Mouse (Mus musculus) thymus, adult 2 months (tissue): ENCODE measurements around the gene Atp1b1. TPM values are rescaled to one million over a fixed set of nuclear protein-coding genes. Genes with fewer than 3 reads are reported as not detected.

Experiments
- DNase-seq: peaks from one replicate; pipeline ENCODE4 v3.0.0; 2021
- H3K27ac ChIP-seq: fragments of 200-500 bp; 2 replicates; pipeline ENCODE4 v1.5.1; 2012; ENCODE audit warnings: low read length, control low read depth; ENCODE audit not compliant: control insufficient read depth, insufficient read depth
- H3K27me3 ChIP-seq: fragments of 200-500 bp; 2 replicates; pipeline ENCODE4 v1.6.1; 2012; ENCODE audit warnings: mild to moderate bottlenecking, low read length, moderate library complexity, mixed read lengths; ENCODE audit not compliant: control insufficient read depth, insufficient read depth
- H3K36me3 ChIP-seq: fragments of 200-500 bp; 2 replicates; pipeline ENCODE4 v1.6.1; 2012; ENCODE audit warnings: mild to moderate bottlenecking, low read length, moderate library complexity; ENCODE audit not compliant: control insufficient read depth, insufficient read depth
- H3K4me1 ChIP-seq: fragments of 200-500 bp; replicated peaks from 2 replicates; pipeline ENCODE4 v1.6.1; 2012; ENCODE audit warnings: low read length; ENCODE audit not compliant: control insufficient read depth, insufficient read depth
- H3K4me3 ChIP-seq: fragments of 200-500 bp; 2 replicates; pipeline ENCODE4 v1.5.1; 2012; ENCODE audit warnings: mild to moderate bottlenecking, low read length, control low read depth, moderate library complexity; ENCODE audit not compliant: control insufficient read depth, insufficient read depth
- CTCF ChIP-seq: fragments of 200-500 bp; IDR thresholded peaks from 2 replicates; pipeline ENCODE4 v1.5.1; 2012; ENCODE audit warnings: mild to moderate bottlenecking, control low read depth, low read length, moderate library complexity, borderline replicate concordance; ENCODE audit not compliant: control insufficient read depth, poor library complexity, insufficient read depth; ENCODE audit errors: extremely low read depth
- POLR2A ChIP-seq: fragments of 200-500 bp; IDR thresholded peaks from 2 replicates; pipeline ENCODE4 v1.6.1; 2012; ENCODE audit warnings: mild to moderate bottlenecking, low read length, control low read depth, moderate library complexity; ENCODE audit not compliant: control insufficient read depth, poor library complexity, insufficient read depth; ENCODE audit errors: extremely low read depth
- WGBS: fragments of 180-500 bp; shearing (Covaris S2); methylation state at CpG from one replicate; pipeline ENCODE4 v1.1.7; 2018; 5-methylcytosine and 5-hydroxymethylcytosine counted together
- polyA plus RNA-seq: library from polyadenylated mRNA; depleted of rRNA; stranded (reverse); fragments of >200 nt; gene quantifications from 2 replicates; pipeline ENCODE4 v1.2.3, GENCODE M21; 2012

The Atp1b1 gene
- polyA plus RNA-seq, 1 experiment, result 56.5 TPM

- TF ChIP-seq POLR2A (no peak), CTCF (no peak)
- Histone ChIP-seq H3K27me3 (no peaks in the 10 kb centered on the region), H3K27ac (no peak overlapping the region), H3K36me3 (no peaks in the 10 kb centered on the region), H3K4me3 (no peak overlapping the region), H3K4me1 (peaks cover 7% of the 10 kb centered on the region)
- WGBS, result 97% methylated on average over 2 of the region's 2 CpGs
- DNase-seq, result no peak
Measured at GRCm38 (mm10) chr1:164408655-164409054, 49.5 kb downstream of the Atp1b1 start.

GRCm38 (mm10) chr1:164406506-164406905 is 51.6 kb downstream of the Atp1b1 start:
- DNase-seq, result no peak
- Histone ChIP-seq H3K27me3 (no peaks in the 10 kb centered on the region), H3K4me3 (no peak overlapping the region), H3K4me1 (no peaks in the 10 kb centered on the region), H3K36me3 (no peaks in the 10 kb centered on the region), H3K27ac (no peak overlapping the region)
- no peak for TF ChIP-seq CTCF
- TF ChIP-seq POLR2A, result no peak
- WGBS, result 90% methylated on average over 5 of the region's 5 CpGs

- TF ChIP-seq CTCF (no peak), POLR2A (no peak)
- no peak overlapping the region for H3K4me3 ChIP-seq
- no peak overlapping the region for H3K27ac ChIP-seq
- H3K4me1 ChIP-seq, result no peaks in the 10 kb centered on the region
- H3K36me3 ChIP-seq, result no peaks in the 10 kb centered on the region
- 26% methylated on average over 5 of the region's 5 CpGs for WGBS
- DNase-seq, result no peak
- no peaks in the 10 kb centered on the region for H3K27me3 ChIP-seq
Measured at GRCm38 (mm10) chr1:164405385-164405802, 52.8 kb downstream of the Atp1b1 start.

DNA sequence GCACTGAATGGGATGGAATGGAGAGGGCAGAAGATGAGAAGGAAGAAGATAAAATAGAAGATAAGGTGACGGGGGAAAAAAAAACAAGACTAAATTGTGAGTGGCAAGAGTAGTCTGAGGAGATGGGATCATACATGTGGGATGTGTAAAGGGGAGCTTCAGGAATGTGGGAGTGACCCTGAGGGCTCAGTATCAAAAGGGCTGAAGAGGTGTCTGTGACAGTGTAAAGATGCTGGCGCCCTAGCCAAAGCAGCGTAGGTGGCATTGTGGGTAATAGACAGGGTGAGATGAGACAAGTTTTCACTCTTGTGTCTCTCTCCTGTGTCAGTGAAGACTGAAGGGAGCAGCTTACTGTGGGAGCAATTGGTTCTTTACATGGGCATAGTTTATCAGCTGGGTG is 58.6 kb downstream of the Atp1b1 start:
- no peaks in the 10 kb centered on the region for H3K4me1 ChIP-seq
- TF ChIP-seq CTCF (no peak), POLR2A (no peak)
- H3K27ac ChIP-seq, result no peak overlapping the region
- H3K27me3 ChIP-seq, result no peaks in the 10 kb centered on the region
- 97% methylated on average over 3 of the region's 3 CpGs for WGBS
- H3K4me3 ChIP-seq, result no peak overlapping the region
- no peaks in the 10 kb centered on the region for H3K36me3 ChIP-seq
- DNase-seq, result no peak

DNA sequence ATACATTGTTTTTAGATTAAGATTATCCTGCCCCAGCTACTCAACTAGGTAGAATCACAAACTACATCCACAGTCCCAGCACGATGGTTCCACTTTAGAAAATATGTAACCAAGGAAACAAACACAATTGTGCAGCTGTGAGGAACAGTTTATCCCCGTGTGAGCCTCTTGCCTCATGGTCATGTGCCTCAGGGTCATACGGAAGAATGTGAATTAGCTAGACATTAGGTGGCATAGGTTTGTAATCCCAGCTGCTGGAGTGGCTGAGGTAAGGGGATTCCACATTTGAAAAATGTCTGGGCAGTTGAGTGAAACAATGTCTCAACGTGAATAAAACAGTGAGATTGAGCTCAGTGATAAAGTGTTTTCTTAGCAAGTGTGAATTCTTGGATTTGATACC is 60.5 kb downstream of the Atp1b1 start:
- WGBS, result 89% methylated on average over 4 of the region's 4 CpGs
- no peak for TF ChIP-seq CTCF
- TF ChIP-seq POLR2A, result no peak
- H3K36me3 ChIP-seq, result no peaks in the 10 kb centered on the region
- no peak for DNase-seq
- no peak overlapping the region for H3K4me3 ChIP-seq
- no peaks in the 10 kb centered on the region for H3K27me3 ChIP-seq
- H3K27ac ChIP-seq, result no peak overlapping the region
- H3K4me1 ChIP-seq, result no peaks in the 10 kb centered on the region

- Histone ChIP-seq H3K4me3 (no peak overlapping the region), H3K27ac (no peak overlapping the region), H3K4me1 (no peaks in the 10 kb centered on the region), H3K36me3 (no peaks in the 10 kb centered on the region), H3K27me3 (no peaks in the 10 kb centered on the region)
- TF ChIP-seq POLR2A (no peak), CTCF (no peak)
- no peak for DNase-seq
- 96% methylated on average over 6 of the region's 6 CpGs for WGBS
Measured at GRCm38 (mm10) chr1:164395131-164395780, 62.9 kb downstream of the Atp1b1 start.

GRCm38 (mm10) chr1:164392176-164392575 is 66.0 kb downstream of the Atp1b1 start:
- Histone ChIP-seq H3K36me3 (no peaks in the 10 kb centered on the region), H3K27ac (no peak overlapping the region), H3K4me1 (no peaks in the 10 kb centered on the region), H3K4me3 (no peak overlapping the region), H3K27me3 (no peaks in the 10 kb centered on the region)
- 95% methylated on average over 3 of the region's 3 CpGs for WGBS
- DNase-seq, result no peak
- no peak for TF ChIP-seq CTCF
- no peak for TF ChIP-seq POLR2A
